Mouse (Mus musculus): ENCODE measurements around the gene Ralgps1.

- TF ChIP-seq GATA1 (IDR thresholded peaks at IDR 0.05; ENCODE audit: borderline replicate concordance, low read length) (no peak), FLI1 (IDR thresholded peaks at IDR 0.05; ENCODE audit: low read length) (no peak)
Observed at GRCm38 (mm10) chr2:33159593-33159992, 211.7 kb downstream of the Ralgps1 start.
